Mouse (Mus musculus): ENCODE data around the gene 4930572O03Rik. TPM values are rescaled to one million over a fixed set of nuclear protein-coding genes. Genes with fewer than 3 reads are reported as not detected.
"Not testable (repeated sequence)": the region's sequence is repeated elsewhere in the genome, so short reads cannot be mapped to it uniquely, and the experiment has no call there.

4930572O03Rik gene
- polyA plus RNA-seq (2016; fragmentation: Nextera tagmentation; extraction: Ambion mirVana), result not detected in 2 replicates

GRCm38 (mm10) chr5:15656959-15657358 lies at the start of gene 4930572O03Rik:
Gene 4930572O03Rik (minus strand): TSS chr5:15657059.
- WGBS, result 61% methylated on average over 1 of the region's 1 CpGs
- ATAC-seq (ENCODE audit: insufficient number of reproducible peaks, low FRiP score); H3K9ac ChIP-seq; H3K27me3 ChIP-seq (replicated peaks); H3K36me3 ChIP-seq; H3K4me2 ChIP-seq; H3K4me1 ChIP-seq (replicated peaks); H3K9me3 ChIP-seq (replicated peaks); H3K4me3 ChIP-seq; H3K27ac ChIP-seq (ENCODE audit: poor library complexity, severe bottlenecking): not testable (repeated sequence)

- 19% methylated on average over 5 of the region's 5 CpGs for WGBS
- H3K9me3 ChIP-seq (replicated peaks); H3K27ac ChIP-seq (ENCODE audit: poor library complexity, severe bottlenecking); H3K4me2 ChIP-seq; H3K9ac ChIP-seq; H3K4me1 ChIP-seq (replicated peaks); ATAC-seq (ENCODE audit: insufficient number of reproducible peaks, low FRiP score); H3K27me3 ChIP-seq (replicated peaks); H3K36me3 ChIP-seq; H3K4me3 ChIP-seq: not testable (repeated sequence)
Observed at GRCm38 (mm10) chr5:15702891-15703290, 46.0 kb upstream of the 4930572O03Rik start.

GRCm38 (mm10) chr5:15697719-15698118 lies 40.9 kb upstream of the 4930572O03Rik start:
- H3K27me3 ChIP-seq (replicated peaks); H3K4me2 ChIP-seq; H3K27ac ChIP-seq (ENCODE audit: poor library complexity, severe bottlenecking); H3K9ac ChIP-seq; H3K9me3 ChIP-seq (replicated peaks); H3K4me1 ChIP-seq (replicated peaks); H3K36me3 ChIP-seq; H3K4me3 ChIP-seq: not testable (repeated sequence)
- 0 out of 2 replicates have a peak, but pooled peaks have one; percentile 53 for ATAC-seq (ENCODE audit: insufficient number of reproducible peaks, low FRiP score)
- 29% methylated on average over 2 of the region's 2 CpGs for WGBS

GRCm38 (mm10) chr5:15691849-15692248 lies 35.0 kb upstream of the 4930572O03Rik start:
- 71% methylated on average over 4 of the region's 4 CpGs for WGBS
- H3K9me3 ChIP-seq (replicated peaks), result peaks cover 15% of the 10 kb centered on the region
- H3K4me3 ChIP-seq; H3K9ac ChIP-seq; H3K27me3 ChIP-seq (replicated peaks); H3K4me1 ChIP-seq (replicated peaks); ATAC-seq (ENCODE audit: insufficient number of reproducible peaks, low FRiP score); H3K27ac ChIP-seq (ENCODE audit: poor library complexity, severe bottlenecking); H3K36me3 ChIP-seq; H3K4me2 ChIP-seq: not testable (repeated sequence)

- not testable (repeated sequence) for H3K27me3 ChIP-seq (replicated peaks); H3K9ac ChIP-seq; H3K36me3 ChIP-seq; H3K4me2 ChIP-seq; ATAC-seq (ENCODE audit: insufficient number of reproducible peaks, low FRiP score); H3K27ac ChIP-seq (ENCODE audit: poor library complexity, severe bottlenecking); H3K4me3 ChIP-seq; H3K4me1 ChIP-seq (replicated peaks)
- 61% methylated on average over 4 of the region's 4 CpGs for WGBS
- H3K9me3 ChIP-seq (replicated peaks), result peaks cover 18% of the 10 kb centered on the region
Observed at GRCm38 (mm10) chr5:15690822-15691221, 34.0 kb upstream of the 4930572O03Rik start.

GRCm38 (mm10) chr5:15689659-15690213 lies 32.9 kb upstream of the 4930572O03Rik start:
- WGBS, result 62% methylated on average over 6 of the region's 6 CpGs
- peak; percentile 88 for ATAC-seq (ENCODE audit: insufficient number of reproducible peaks, low FRiP score)
- not testable (repeated sequence) for H3K4me1 ChIP-seq (replicated peaks); H3K9ac ChIP-seq; H3K4me3 ChIP-seq; H3K27me3 ChIP-seq (replicated peaks); H3K36me3 ChIP-seq; H3K27ac ChIP-seq (ENCODE audit: poor library complexity, severe bottlenecking); H3K4me2 ChIP-seq
- H3K9me3 ChIP-seq (replicated peaks), result peaks cover 18% of the 10 kb centered on the region

- H3K27ac ChIP-seq (ENCODE audit: poor library complexity, severe bottlenecking); H3K36me3 ChIP-seq; H3K4me2 ChIP-seq; H3K9ac ChIP-seq; H3K27me3 ChIP-seq (replicated peaks); H3K4me3 ChIP-seq; H3K4me1 ChIP-seq (replicated peaks): not testable (repeated sequence)
- ATAC-seq (ENCODE audit: insufficient number of reproducible peaks, low FRiP score), result peak; percentile 76
- WGBS, result 56% methylated on average over 4 of the region's 4 CpGs
- H3K9me3 ChIP-seq (replicated peaks), result peaks cover 18% of the 10 kb centered on the region
Observed at GRCm38 (mm10) chr5:15688874-15689658, 32.2 kb upstream of the 4930572O03Rik start.

GRCm38 (mm10) chr5:15681301-15682035 lies 24.6 kb upstream of the 4930572O03Rik start:
- H3K36me3 ChIP-seq; H3K4me1 ChIP-seq (replicated peaks); H3K27ac ChIP-seq (ENCODE audit: poor library complexity, severe bottlenecking); H3K4me3 ChIP-seq; H3K27me3 ChIP-seq (replicated peaks); H3K4me2 ChIP-seq; H3K9ac ChIP-seq: not testable (repeated sequence)
- H3K9me3 ChIP-seq (replicated peaks), result peaks cover 16% of the 10 kb centered on the region
- 71% methylated on average over 8 of the region's 10 CpGs for WGBS
- peak; percentile 70 for ATAC-seq (ENCODE audit: insufficient number of reproducible peaks, low FRiP score)

GRCm38 (mm10) chr5:15679980-15680949 lies 23.4 kb upstream of the 4930572O03Rik start:
- H3K4me3 ChIP-seq; H3K27ac ChIP-seq (ENCODE audit: poor library complexity, severe bottlenecking): not testable (repeated sequence)
- peak; percentile 82 for ATAC-seq (ENCODE audit: insufficient number of reproducible peaks, low FRiP score)

GRCm38 (mm10) chr5:15678907-15679306 lies 22.0 kb upstream of the 4930572O03Rik start:
- WGBS, result 62% methylated on average over 2 of the region's 2 CpGs
- H3K27me3 ChIP-seq (replicated peaks), result not testable (repeated sequence)

More at GRCm38 (mm10) chr5:15679980-15680949, 23.4 kb upstream of the 4930572O03Rik start:
- H3K4me2 ChIP-seq; H3K36me3 ChIP-seq; H3K4me1 ChIP-seq (replicated peaks); H3K9ac ChIP-seq; H3K27me3 ChIP-seq (replicated peaks): not testable (repeated sequence)
- peaks cover 16% of the 10 kb centered on the region for H3K9me3 ChIP-seq (replicated peaks)
- 60% methylated on average over 13 of the region's 13 CpGs for WGBS

More at GRCm38 (mm10) chr5:15678907-15679306, 22.0 kb upstream of the 4930572O03Rik start:
- H3K9me3 ChIP-seq (replicated peaks), result peaks cover 21% of the 10 kb centered on the region
- ATAC-seq (ENCODE audit: insufficient number of reproducible peaks, low FRiP score); H3K4me1 ChIP-seq (replicated peaks); H3K9ac ChIP-seq; H3K27ac ChIP-seq (ENCODE audit: poor library complexity, severe bottlenecking); H3K4me3 ChIP-seq; H3K36me3 ChIP-seq; H3K4me2 ChIP-seq: not testable (repeated sequence)

All from heart, embryonic 12.5 days (tissue).